ENCODE assay signal across 17 mouse cellular contexts in the genomic region with DNA sequence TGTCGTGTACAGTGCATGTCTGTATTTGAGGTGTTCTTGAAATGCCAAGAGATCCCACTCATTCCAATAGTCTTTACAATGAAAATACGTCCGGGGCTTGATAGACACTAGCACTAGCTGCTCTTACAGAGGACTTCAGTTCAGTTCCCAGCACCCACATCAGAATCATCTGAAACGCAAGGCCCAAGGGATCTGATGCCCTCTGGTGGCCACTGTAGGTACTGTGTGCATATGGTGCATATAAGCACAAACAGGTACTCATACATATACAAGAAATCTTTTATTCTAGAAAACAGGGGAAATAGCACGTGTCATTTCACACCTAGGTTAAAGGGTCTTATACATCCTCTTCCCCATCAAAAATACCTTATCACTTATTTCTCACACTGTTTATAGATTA.
DNase-seq lines count a peak whose midpoint lies in the region; ATAC-seq and TF ChIP-seq lines count a peak whose summit lies in the region.
"Had no signal": no experiment of that assay in that cellular context is flagged by ENCODE, and none has a peak within 500 bp of the region (broad histone marks: within the 10 kb centered on the region; RNA-seq: fewer than 3 reads in every experiment).

No protein-coding gene starts in this region.

- TF ChIP-seq CTCF in gastrocnemius, adult 2 months (IDR thresholded peaks at IDR 0.05), result peak; percentile 33
- TF ChIP-seq CTCF in liver, embryonic 14.5 days (IDR thresholded peaks at IDR 0.05; ENCODE audit: low read depth), result peak; percentile 60
- TF ChIP-seq CTCF in CH12.LX (conservative IDR thresholded peaks at IDR 0.05 in 1 of 2, IDR thresholded peaks at IDR 0.05 in 1 of 2; ENCODE audit: low read depth in 2 of 2, low read length in 2 of 2), result no peak
- TF ChIP-seq CTCF in Patski (IDR thresholded peaks at IDR 0.05), result peak; percentile 47

- no peak overlapping the region for H3K27ac ChIP-seq in gastrocnemius, adult 2 months
- H3K27ac ChIP-seq in liver, embryonic 14.5 days, result no peak overlapping the region
- no peak overlapping the region for H3K27ac ChIP-seq in liver, embryonic 11.5 days (ENCODE audit: low read depth, low read length)
- H3K27ac ChIP-seq in CH12.LX (ENCODE audit: insufficient read depth, low read depth), result no peak overlapping the region
- H3K27ac ChIP-seq in forebrain, embryonic 10.5 days, result no peak overlapping the region
- H3K27ac ChIP-seq: embryonic facial prominence, embryonic 12.5 days; heart, embryonic 15.5 days; hindbrain, embryonic 13.5 days; limb, embryonic 12.5 days; lung, embryonic 15.5 days; neural tube, embryonic 13.5 days had no signal

- no peak for ATAC-seq in liver, embryonic 14.5 days (ENCODE audit: insufficient read depth)
- no peak for ATAC-seq in liver, embryonic 11.5 days (replicated peaks; ENCODE audit: low FRiP score)
- no peak for ATAC-seq in Patski

- peaks cover 0 to 2% of the 10 kb centered on the region in 2 experiments; a peak in 1 of 4 replicates for H3K4me1 ChIP-seq in liver, embryonic 14.5 days (replicated peaks; ENCODE audit: control insufficient read depth in 2 of 2, insufficient read depth in 2 of 2, low read length in 1 of 2)
- no peaks in the 10 kb centered on the region for H3K4me1 ChIP-seq in liver, embryonic 11.5 days (replicated peaks; ENCODE audit: control insufficient read depth, insufficient read depth, low read length)
- no peaks in the 10 kb centered on the region for H3K4me1 ChIP-seq in CH12.LX (ENCODE audit: control insufficient read depth in 1 of 2, insufficient read depth in 2 of 2)
- no peaks in the 10 kb centered on the region for H3K4me1 ChIP-seq in forebrain, embryonic 10.5 days
- H3K4me1 ChIP-seq: embryonic facial prominence, embryonic 12.5 days; heart, embryonic 15.5 days; hindbrain, embryonic 13.5 days; limb, embryonic 12.5 days; lung, embryonic 15.5 days; neural tube, embryonic 13.5 days had no signal

- H3K9ac ChIP-seq in liver, embryonic 14.5 days (replicated peaks), result no peak overlapping the region
- no peak overlapping the region for H3K9ac ChIP-seq in liver, embryonic 11.5 days (ENCODE audit: low read depth, low read length)
- H3K9ac ChIP-seq in CH12.LX (ENCODE audit: insufficient read depth, low read depth), result no peak overlapping the region
- H3K9ac ChIP-seq: embryonic facial prominence, embryonic 12.5 days; heart, embryonic 15.5 days; hindbrain, embryonic 13.5 days; limb, embryonic 12.5 days; lung, embryonic 15.5 days; neural tube, embryonic 13.5 days had no signal

- no peak for TF ChIP-seq RAD21 in CH12.LX (IDR thresholded peaks at IDR 0.05; ENCODE audit: low read depth, low read length)

- H3K79me2 ChIP-seq in CH12.LX (replicated peaks; ENCODE audit: control insufficient read depth, extremely low read depth, insufficient read depth, poor library complexity, severe bottlenecking), result no peaks in the 10 kb centered on the region

- POLR2A ChIA-PET in Patski (lab: Charles Lee), result no interaction called here

- no peaks in the 10 kb centered on the region for H3K36me3 ChIP-seq in liver, embryonic 14.5 days (replicated peaks; ENCODE audit: control insufficient read depth, insufficient read depth, low read depth)
- no peaks in the 10 kb centered on the region for H3K36me3 ChIP-seq in liver, embryonic 11.5 days (ENCODE audit: control insufficient read depth, insufficient read depth, low read length)
- no peaks in the 10 kb centered on the region for H3K36me3 ChIP-seq in CH12.LX (replicated peaks in 1 of 2; ENCODE audit: control insufficient read depth in 1 of 2, insufficient read depth in 1 of 2, low read length in 1 of 2)
- H3K36me3 ChIP-seq in forebrain, embryonic 10.5 days (replicated peaks), result no peaks in the 10 kb centered on the region
- H3K36me3 ChIP-seq: embryonic facial prominence, embryonic 12.5 days; heart, embryonic 15.5 days; hindbrain, embryonic 13.5 days; limb, embryonic 12.5 days; lung, embryonic 15.5 days; neural tube, embryonic 13.5 days had no signal

- in situ Hi-C loops in CH12.LX (cut with MboI; ENCODE audit: low pct_ligation_motif_present, low pct_unique_long_range_greater_than_20kb, low sequenced_read_pairs) (no loop called here), Patski (cut with MboI; ENCODE audit: low pct_unique_long_range_greater_than_20kb) (no loop called here)

- TF ChIP-seq EP300 in liver, embryonic 14.5 days (IDR thresholded peaks at IDR 0.05; ENCODE audit: low read depth), result no peak
- no peak for TF ChIP-seq EP300 in CH12.LX (IDR thresholded peaks at IDR 0.05; ENCODE audit: low read length)

- WGBS in liver, embryonic 14.5 days (ENCODE audit: insufficient replicate concordance), result 69% methylated on average over 5 of the region's 5 CpGs
- 89% methylated on average over 5 of the region's 5 CpGs for WGBS in liver, embryonic 11.5 days
- 95% methylated on average over 5 of the region's 5 CpGs for WGBS in forebrain, embryonic 10.5 days

- no peaks in the 10 kb centered on the region; the same call in 1 of the 2 replicates for H3K9me3 ChIP-seq in liver, embryonic 14.5 days (ENCODE audit: control insufficient read depth, low read length)
- peaks cover 3% of the 10 kb centered on the region; the same call in 1 of the 2 replicates for H3K9me3 ChIP-seq in liver, embryonic 11.5 days (ENCODE audit: control insufficient read depth, low read length)
- peaks cover 57% of the 10 kb centered on the region for H3K9me3 ChIP-seq in CH12.LX (replicated peaks; ENCODE audit: low read length)
- peaks cover 4% of the 10 kb centered on the region; the same call in 1 of the 2 replicates for H3K9me3 ChIP-seq in forebrain, embryonic 10.5 days
- H3K9me3 ChIP-seq: heart, embryonic 15.5 days had no signal

- intact Hi-C loops in gastrocnemius, adult 2 months (cut with DNase I), result no loop called here

- no peaks in the 10 kb centered on the region for H3K27me3 ChIP-seq in liver, embryonic 14.5 days (ENCODE audit: control insufficient read depth, insufficient read depth, low read length)
- H3K27me3 ChIP-seq in liver, embryonic 11.5 days (replicated peaks; ENCODE audit: control insufficient read depth, insufficient read depth, low read length), result no peaks in the 10 kb centered on the region
- no peaks in the 10 kb centered on the region for H3K27me3 ChIP-seq in CH12.LX (replicated peaks)
- H3K27me3 ChIP-seq in Patski, result no peaks in the 10 kb centered on the region
- no peaks in the 10 kb centered on the region for H3K27me3 ChIP-seq in forebrain, embryonic 10.5 days (ENCODE audit: poor library complexity, severe bottlenecking)
- H3K27me3 ChIP-seq: embryonic facial prominence, embryonic 12.5 days; heart, embryonic 15.5 days; hindbrain, embryonic 13.5 days; limb, embryonic 12.5 days; lung, embryonic 15.5 days; megakaryocyte, embryonic 14.5 days; neural tube, embryonic 13.5 days had no signal

- CTCF ChIA-PET in Patski (lab: Charles Lee), result no interaction called here

- H3K4me3 ChIP-seq in gastrocnemius, adult 2 months, result no peak overlapping the region
- H3K4me3 ChIP-seq in liver, embryonic 14.5 days (ENCODE audit: insufficient read depth in 1 of 2, low read depth in 2 of 2, low read length in 2 of 2), result no peak overlapping the region
- no peak overlapping the region for H3K4me3 ChIP-seq in liver, embryonic 11.5 days (ENCODE audit: low read depth, low read length)
- H3K4me3 ChIP-seq in CH12.LX (replicated peaks in 1 of 3; ENCODE audit: low read depth in 2 of 3, low read length in 2 of 3, poor library complexity in 1 of 3), result no peak overlapping the region
- H3K4me3 ChIP-seq in forebrain, embryonic 10.5 days, result no peak overlapping the region
- H3K4me3 ChIP-seq: embryonic facial prominence, embryonic 12.5 days; heart, embryonic 15.5 days; hindbrain, embryonic 13.5 days; limb, embryonic 12.5 days; lung, embryonic 15.5 days; megakaryocyte, embryonic 14.5 days; neural tube, embryonic 13.5 days had no signal

- no peak for DNase-seq in gastrocnemius, adult 2 months
- DNase-seq in gastrocnemius, adult 8-10 months (ENCODE audit: low spot score in 2 of 2), result no peak
- DNase-seq in liver, embryonic 14.5 days (ENCODE audit: low read depth in 3 of 3, low spot score in 3 of 3), result no peak
- DNase-seq in liver, embryonic 11.5 days (ENCODE audit: low spot score), result no peak
- DNase-seq in CH12.LX (ENCODE audit: extremely low read depth), result peak; percentile 0
- DNase-seq in Patski (ENCODE audit: low read depth, low spot score), result no peak
- no peak for DNase-seq in frontal cortex, adult 2 months (ENCODE audit: extremely low spot score in 1 of 2, low spot score in 1 of 2)
- no peak for DNase-seq in forebrain, embryonic 10.5 days (ENCODE audit: extremely low spot score, low spot score)
- DNase-seq: cerebellum, adult 11-12 months; kidney, adult 18-20 months had no signal

- no peak overlapping the region for H3K4me2 ChIP-seq in liver, embryonic 14.5 days (ENCODE audit: low read depth)
- H3K4me2 ChIP-seq in liver, embryonic 11.5 days, result no peak overlapping the region
- no peak overlapping the region for H3K4me2 ChIP-seq in CH12.LX (ENCODE audit: insufficient read depth, low read depth, poor library complexity, severe bottlenecking)
- H3K4me2 ChIP-seq: embryonic facial prominence, embryonic 12.5 days; heart, embryonic 15.5 days; hindbrain, embryonic 13.5 days; limb, embryonic 12.5 days; lung, embryonic 15.5 days; neural tube, embryonic 13.5 days had no signal

- TF ChIP-seq POLR2A in CH12.LX (IDR thresholded peaks at IDR 0.05; ENCODE audit: low read depth, low read length), result no peak

- dilution Hi-C loops in CH12.LX (cut with MboI; ENCODE audit: extremely low pct_ligation_motif_present, extremely low pct_unique_long_range_greater_than_20kb, low sequenced_read_pairs), result no loop called here

TF ChIP-seq in CH12.LX, 34 proteins besides CTCF, POLR2A, EP300 and RAD21:
- TF ChIP-seq ZKSCAN1 (IDR thresholded peaks at IDR 0.05; ENCODE audit: borderline replicate concordance, low read depth, low read length) (no peak), KAT2A (IDR thresholded peaks at IDR 0.05; ENCODE audit: insufficient replicate concordance, low read length) (no peak), BHLHE40 (IDR thresholded peaks at IDR 0.05; ENCODE audit: low read depth, low read length) (no peak), POLR2AphosphoS2 (IDR thresholded peaks at IDR 0.05; ENCODE audit: low read depth, low read length) (no peak), MEF2A (IDR thresholded peaks at IDR 0.05; ENCODE audit: borderline replicate concordance, low read depth, low read length) (no peak), ELF1 (IDR thresholded peaks at IDR 0.05; ENCODE audit: low read depth, low read length) (no peak), ZMIZ1 (IDR thresholded peaks at IDR 0.05; ENCODE audit: low read depth, low read length) (no peak)
TF ChIP-seq in CH12.LX: peak in this region for 0.

Comparison
In these comparisons a context has a peak if more than half of its experiments do, and no peak if none do; other contexts are left out.
1. CTCF ChIP-seq: peak in gastrocnemius, adult 2 months (single experiment), liver, embryonic 14.5 days (single experiment) and Patski (single experiment); none in CH12.LX (0 of 2).